Mouse (Mus musculus): Measurements from ENCODE around the gene Slc38a10. TPM values are rescaled to one million over a fixed set of nuclear protein-coding genes. Genes with fewer than 3 reads are reported as not detected.

Gene Slc38a10
- polyA plus RNA-seq, 1 experiment from 2014 or later: 59.4 TPM

DNA sequence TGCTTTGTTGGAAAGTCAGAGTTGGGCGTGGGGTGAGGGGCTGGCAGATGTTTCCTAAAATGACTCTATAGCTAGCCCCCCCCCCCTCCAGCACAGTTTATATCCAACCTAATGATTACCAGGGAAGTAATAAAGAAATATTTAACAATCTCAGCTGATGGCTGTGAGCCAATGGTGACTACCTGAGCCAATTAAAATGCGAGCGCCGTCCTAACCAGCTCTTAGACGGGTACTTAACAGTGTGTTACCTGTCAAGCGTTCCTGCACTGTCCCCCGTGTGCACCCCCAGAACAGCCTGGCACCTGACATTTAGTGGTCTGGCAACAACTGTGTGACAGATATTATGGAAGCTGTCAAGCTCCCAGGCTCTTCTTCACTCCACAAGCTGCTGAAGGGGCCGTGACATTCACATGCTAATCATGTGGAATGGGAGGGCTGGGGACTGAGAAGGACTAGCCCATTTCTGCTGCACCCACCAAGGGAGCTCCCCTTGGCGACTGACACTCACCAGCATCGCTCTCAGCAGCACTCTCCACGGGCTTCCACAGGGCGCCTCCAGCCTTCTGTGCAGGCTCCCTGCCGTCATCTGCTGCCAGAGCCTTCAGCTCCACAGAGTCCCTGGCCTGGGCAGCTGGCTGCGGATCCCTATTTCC lies 41.5 kb downstream of the Slc38a10 start:
- DNase-seq (ENCODE audit: low spot score) (no peak), ATAC-seq (replicated peaks; ENCODE audit: low FRiP score) (no peak)
- no peaks in the 10 kb centered on the region for H3K4me1 ChIP-seq (replicated peaks; ENCODE audit: control insufficient read depth, insufficient read depth, low read length)
- no peak overlapping the region for H3K4me2 ChIP-seq
- H3K9me3 ChIP-seq (ENCODE audit: control insufficient read depth, low read length): no peaks in the 10 kb centered on the region
- WGBS: 85% methylated on average over 14 of the region's 14 CpGs
- peaks cover 53% of the 10 kb centered on the region for H3K36me3 ChIP-seq (ENCODE audit: control insufficient read depth, insufficient read depth, low read length)
- no peak overlapping the region for H3K4me3 ChIP-seq (ENCODE audit: low read depth, low read length)
- H3K9ac ChIP-seq (ENCODE audit: low read depth, low read length): no peak overlapping the region
- H3K27ac ChIP-seq (ENCODE audit: low read depth, low read length): no peak overlapping the region
- H3K27me3 ChIP-seq (replicated peaks; ENCODE audit: control insufficient read depth, insufficient read depth, low read length): no peaks in the 10 kb centered on the region

DNA sequence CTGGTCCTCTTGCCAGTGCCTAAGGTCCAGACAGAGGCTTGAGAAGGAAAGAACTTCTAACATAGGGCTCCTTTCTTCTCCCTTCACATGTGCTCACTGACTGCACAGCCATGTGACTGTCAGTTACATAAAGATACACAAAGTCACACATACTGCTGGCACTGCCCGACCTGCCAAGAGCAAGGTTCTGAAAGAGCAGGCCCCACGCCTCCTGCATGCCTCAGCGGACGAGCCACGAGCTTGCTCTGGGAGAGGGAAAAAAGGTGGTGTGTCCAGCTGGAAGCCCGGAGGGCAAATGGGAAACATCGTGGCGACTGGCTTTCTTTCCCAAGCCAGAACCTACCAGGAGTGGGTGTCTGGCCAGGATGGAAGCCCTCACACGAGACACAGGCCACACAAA lies 43.4 kb downstream of the Slc38a10 start:
- H3K9me3 ChIP-seq (ENCODE audit: control insufficient read depth, low read length): no peaks in the 10 kb centered on the region
- no peak overlapping the region for H3K4me2 ChIP-seq
- DNase-seq (ENCODE audit: low spot score) (no peak), ATAC-seq (replicated peaks; ENCODE audit: low FRiP score) (no peak)
- H3K9ac ChIP-seq (ENCODE audit: low read depth, low read length): no peak overlapping the region
- WGBS: 92% methylated on average over 9 of the region's 9 CpGs
- H3K4me1 ChIP-seq (replicated peaks; ENCODE audit: control insufficient read depth, insufficient read depth, low read length): peaks cover 4% of the 10 kb centered on the region; the same call in 1 of the 2 replicates
- H3K4me3 ChIP-seq (ENCODE audit: low read depth, low read length): no peak overlapping the region
- peaks cover 50% of the 10 kb centered on the region for H3K36me3 ChIP-seq (ENCODE audit: control insufficient read depth, insufficient read depth, low read length)
- H3K27me3 ChIP-seq (replicated peaks; ENCODE audit: control insufficient read depth, insufficient read depth, low read length): no peaks in the 10 kb centered on the region
- no peak overlapping the region for H3K27ac ChIP-seq (ENCODE audit: low read depth, low read length)

DNA sequence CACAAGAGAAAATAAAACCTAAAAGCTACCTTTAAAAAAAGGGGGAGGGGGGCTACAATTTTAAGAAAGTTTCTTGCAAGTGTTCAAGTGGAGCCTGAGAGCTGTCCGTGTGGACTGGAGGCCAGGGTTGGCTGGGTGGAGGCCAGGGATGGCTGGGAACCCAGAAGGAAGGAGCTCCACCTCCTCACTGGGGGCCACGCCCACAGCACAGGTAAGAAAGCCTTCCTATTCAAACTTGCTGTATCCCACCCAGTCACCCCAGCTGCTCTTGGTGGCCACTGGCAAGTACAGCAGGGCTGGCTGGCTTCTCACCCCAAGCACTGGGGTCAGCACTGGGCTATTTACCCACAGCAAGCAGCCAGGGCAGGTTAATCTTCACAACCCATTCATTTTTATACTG lies 44.1 kb downstream of the Slc38a10 start:
- WGBS: 80% methylated on average over 2 of the region's 2 CpGs

DNA sequence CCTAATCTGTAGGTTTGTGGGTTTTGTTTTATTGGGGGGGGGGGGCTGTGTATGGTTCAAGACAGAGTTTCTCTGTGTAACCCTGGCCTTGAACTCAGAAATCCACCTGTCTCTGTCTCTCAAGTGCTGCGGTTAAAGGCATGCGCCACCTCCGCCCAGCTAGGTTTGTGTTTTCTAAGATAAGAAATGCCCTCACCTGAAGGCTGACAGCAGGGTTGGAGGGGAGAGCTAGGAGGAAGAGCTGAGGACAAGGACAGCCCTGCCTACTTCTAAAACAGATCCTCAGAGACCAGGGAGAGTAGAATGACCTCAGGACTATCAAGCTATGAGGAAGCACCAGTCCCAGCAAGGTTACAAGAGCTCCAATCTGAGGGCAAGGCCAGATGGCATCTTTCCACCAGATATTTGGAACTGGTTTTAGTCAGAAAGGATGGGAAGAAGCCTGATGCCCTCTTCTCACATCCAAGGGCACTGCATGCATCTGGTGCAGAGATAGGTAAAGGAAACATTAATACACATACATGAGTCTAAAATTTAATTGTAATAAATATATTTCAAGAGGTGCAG lies 47.6 kb downstream of the Slc38a10 start:
- ATAC-seq (replicated peaks; ENCODE audit: low FRiP score) (no peak), DNase-seq (ENCODE audit: low spot score) (no peak)
- Histone ChIP-seq H3K9me3 (ENCODE audit: control insufficient read depth, low read length) (no peaks in the 10 kb centered on the region), H3K4me1 (replicated peaks; ENCODE audit: control insufficient read depth, insufficient read depth, low read length) (peaks cover 14% of the 10 kb centered on the region), H3K27me3 (replicated peaks; ENCODE audit: control insufficient read depth, insufficient read depth, low read length) (no peaks in the 10 kb centered on the region), H3K27ac (ENCODE audit: low read depth, low read length) (no peak overlapping the region), H3K4me2 (no peak overlapping the region), H3K36me3 (ENCODE audit: control insufficient read depth, insufficient read depth, low read length) (peaks cover 36% of the 10 kb centered on the region), H3K9ac (ENCODE audit: low read depth, low read length) (no peak overlapping the region; the same call in 1 of the 2 replicates), H3K4me3 (ENCODE audit: low read depth, low read length) (no peak overlapping the region)
- 76% methylated on average over 3 of the region's 3 CpGs for WGBS

More for the DNA sequence above, 44.1 kb downstream of the Slc38a10 start:
- Histone ChIP-seq H3K4me1 (replicated peaks; ENCODE audit: control insufficient read depth, insufficient read depth, low read length) (peaks cover 4% of the 10 kb centered on the region; the same call in 1 of the 2 replicates), H3K27me3 (replicated peaks; ENCODE audit: control insufficient read depth, insufficient read depth, low read length) (no peaks in the 10 kb centered on the region), H3K27ac (ENCODE audit: low read depth, low read length) (no peak overlapping the region), H3K4me3 (ENCODE audit: low read depth, low read length) (no peak overlapping the region), H3K9ac (ENCODE audit: low read depth, low read length) (no peak overlapping the region), H3K36me3 (ENCODE audit: control insufficient read depth, insufficient read depth, low read length) (peaks cover 47% of the 10 kb centered on the region), H3K9me3 (ENCODE audit: control insufficient read depth, low read length) (no peaks in the 10 kb centered on the region), H3K4me2 (no peak overlapping the region)
- DNase-seq (ENCODE audit: low spot score) (no peak), ATAC-seq (replicated peaks; ENCODE audit: low FRiP score) (no peak)

DNA sequence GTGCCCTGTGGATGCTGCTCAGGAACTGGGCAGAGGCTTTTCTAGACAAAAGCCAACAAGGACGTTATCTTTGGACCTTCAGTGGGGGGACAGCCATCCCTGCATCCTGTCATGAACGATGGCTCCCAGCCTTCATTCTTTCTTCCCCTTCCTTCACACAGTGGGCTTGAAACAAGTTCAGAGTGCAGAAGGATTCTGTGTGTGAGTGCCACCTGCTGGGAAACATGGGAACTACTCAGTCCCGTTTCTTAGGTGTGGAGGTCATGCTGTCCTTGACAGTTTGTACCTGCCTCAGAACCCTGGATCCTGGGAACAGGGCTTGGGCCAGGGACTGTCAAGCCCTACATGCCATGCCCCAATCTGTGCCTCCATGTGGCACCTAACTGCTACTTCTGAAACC lies 50.1 kb downstream of the Slc38a10 start:
- Histone ChIP-seq H3K4me1 (replicated peaks; ENCODE audit: control insufficient read depth, insufficient read depth, low read length) (peaks cover 23% of the 10 kb centered on the region), H3K36me3 (ENCODE audit: control insufficient read depth, insufficient read depth, low read length) (peaks cover 17% of the 10 kb centered on the region), H3K9me3 (ENCODE audit: control insufficient read depth, low read length) (no peaks in the 10 kb centered on the region), H3K4me3 (ENCODE audit: low read depth, low read length) (no peak overlapping the region), H3K27me3 (replicated peaks; ENCODE audit: control insufficient read depth, insufficient read depth, low read length) (no peaks in the 10 kb centered on the region), H3K27ac (ENCODE audit: low read depth, low read length) (no peak overlapping the region), H3K9ac (ENCODE audit: low read depth, low read length) (no peak overlapping the region), H3K4me2 (no peak overlapping the region)
- 6% methylated on average over 3 of the region's 3 CpGs for WGBS
- DNase-seq (ENCODE audit: low spot score): peak; percentile 66
- ATAC-seq (replicated peaks; ENCODE audit: low FRiP score): no peak

DNA sequence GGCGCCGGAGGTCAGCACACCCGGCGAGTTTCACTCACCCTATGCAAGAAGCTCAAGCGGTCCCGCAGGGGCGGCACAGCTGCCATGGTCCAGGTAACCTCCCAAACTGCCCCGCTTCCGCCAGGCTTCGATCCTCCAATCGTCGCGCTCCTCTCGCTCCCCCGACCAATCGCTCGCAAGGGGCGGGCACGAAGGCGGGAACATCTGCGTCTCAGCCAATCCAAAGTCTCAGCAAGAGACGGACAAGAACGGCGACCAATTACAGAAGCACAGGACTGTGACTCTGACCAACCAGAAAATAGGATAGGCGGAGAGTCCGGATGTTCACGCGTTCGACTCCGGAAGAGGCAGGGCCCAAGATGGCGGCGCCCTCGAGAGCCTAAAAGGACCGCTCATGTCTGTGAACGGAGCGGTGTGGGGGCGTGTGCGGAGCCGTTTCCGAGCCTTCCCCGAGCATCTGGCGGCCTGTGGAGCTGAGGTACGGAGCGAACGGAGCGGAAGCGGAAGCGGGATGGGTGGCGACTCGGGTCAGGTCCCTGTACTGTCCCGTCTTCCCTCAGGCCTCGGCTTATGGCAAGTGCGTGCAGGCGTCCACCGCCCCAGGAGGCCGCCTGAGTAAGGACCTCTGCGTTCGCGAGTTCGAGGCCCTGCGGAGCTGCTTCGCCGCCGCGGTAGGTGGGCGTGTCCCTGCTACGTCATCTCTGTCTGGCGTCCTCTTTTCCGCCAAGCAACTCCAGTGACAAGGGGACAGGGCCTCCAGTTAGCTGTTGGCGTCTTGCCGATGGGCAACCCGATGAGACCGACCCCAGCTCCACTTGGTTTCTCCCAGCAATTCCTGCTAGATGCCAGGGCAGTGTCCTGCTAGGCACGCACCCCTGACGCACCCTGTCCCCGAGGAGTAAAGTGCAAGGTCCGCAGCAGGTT lies 52.3 kb downstream of the Slc38a10 start, which contains the start of the genes Tepsin and Ndufaf8:
Tepsin (minus strand) TSS at position 144 of the 924 bp plus-strand sequence.
Ndufaf8 (plus strand) TSS at position 341 of the 924 bp plus-strand sequence.
- peak within 1 kb of the TSS; percentile 92 for H3K9ac ChIP-seq (ENCODE audit: low read depth, low read length)
- H3K4me3 ChIP-seq (ENCODE audit: low read depth, low read length): peak within 1 kb of the TSS; percentile 95
- WGBS: under 1% methylated on average over 77 of the region's 77 CpGs
- peak; percentile 99 for DNase-seq (ENCODE audit: low spot score)
- no peaks in the 10 kb centered on the region for H3K9me3 ChIP-seq (ENCODE audit: control insufficient read depth, low read length)
- H3K4me2 ChIP-seq: peak within 1 kb of the TSS; percentile 98
- H3K27ac ChIP-seq (ENCODE audit: low read depth, low read length): peak within 1 kb of the TSS; percentile 92
- peaks cover 10% of the 10 kb centered on the region; the same call in 1 of the 2 replicates for H3K36me3 ChIP-seq (ENCODE audit: control insufficient read depth, insufficient read depth, low read length)
- ATAC-seq (replicated peaks; ENCODE audit: low FRiP score): peak; percentile 97
- no peaks in the 10 kb centered on the region for H3K27me3 ChIP-seq (replicated peaks; ENCODE audit: control insufficient read depth, insufficient read depth, low read length)
- peaks cover 23% of the 10 kb centered on the region for H3K4me1 ChIP-seq (replicated peaks; ENCODE audit: control insufficient read depth, insufficient read depth, low read length)

DNA sequence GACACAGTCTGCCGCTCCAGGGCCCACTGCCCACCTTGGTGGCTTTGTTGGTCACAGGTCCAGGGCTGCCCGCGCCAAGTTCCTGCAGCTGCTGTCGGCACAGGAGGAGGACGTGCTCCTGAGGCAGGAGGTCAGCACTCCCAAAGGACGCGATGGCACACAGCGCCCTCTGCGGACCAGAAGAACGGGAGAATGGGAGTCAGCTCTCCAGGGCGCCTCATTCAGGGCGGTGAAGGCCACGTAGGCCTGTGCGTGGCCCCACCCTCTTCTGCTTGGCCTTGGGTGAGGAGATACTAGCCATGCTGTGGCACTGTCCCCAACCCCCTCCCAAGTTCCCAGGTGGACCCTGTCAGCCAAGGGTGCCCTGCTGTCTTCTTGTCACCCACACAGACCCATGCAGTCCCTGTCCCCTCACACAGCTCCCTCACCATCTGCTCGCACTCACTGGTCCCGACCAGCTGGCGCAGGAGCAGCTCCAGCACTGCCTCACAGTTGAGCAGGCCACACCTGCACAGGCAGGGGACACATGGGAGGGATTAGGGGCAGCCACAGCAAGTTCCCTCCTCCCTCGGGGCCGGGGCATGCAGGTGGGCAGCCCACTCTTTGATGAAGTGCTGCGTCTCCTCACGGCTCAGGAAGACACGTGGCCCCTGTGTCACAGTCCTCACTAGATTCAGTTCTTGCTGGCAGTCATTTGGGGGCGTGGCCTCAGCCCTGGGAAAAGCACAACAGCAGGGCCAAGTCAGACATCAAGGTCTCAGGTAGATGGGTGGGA lies 58.1 kb downstream of the Slc38a10 start:
- 84% methylated on average over 23 of the region's 23 CpGs for WGBS
- peaks cover 7% of the 10 kb centered on the region for H3K4me1 ChIP-seq (replicated peaks; ENCODE audit: control insufficient read depth, insufficient read depth, low read length)
- H3K4me2 ChIP-seq: no peak overlapping the region
- no peak overlapping the region for H3K4me3 ChIP-seq (ENCODE audit: low read depth, low read length)
- H3K27ac ChIP-seq (ENCODE audit: low read depth, low read length): no peak overlapping the region
- H3K9ac ChIP-seq (ENCODE audit: low read depth, low read length): no peak overlapping the region
- DNase-seq (ENCODE audit: low spot score) (no peak), ATAC-seq (replicated peaks; ENCODE audit: low FRiP score) (0 out of 2 replicates have a peak, but pooled peaks have one; percentile 14)
- no peaks in the 10 kb centered on the region for H3K27me3 ChIP-seq (replicated peaks; ENCODE audit: control insufficient read depth, insufficient read depth, low read length)
- H3K36me3 ChIP-seq (ENCODE audit: control insufficient read depth, insufficient read depth, low read length): peaks cover 18% of the 10 kb centered on the region; the same call in 1 of the 2 replicates
- H3K9me3 ChIP-seq (ENCODE audit: control insufficient read depth, low read length): no peaks in the 10 kb centered on the region

DNA sequence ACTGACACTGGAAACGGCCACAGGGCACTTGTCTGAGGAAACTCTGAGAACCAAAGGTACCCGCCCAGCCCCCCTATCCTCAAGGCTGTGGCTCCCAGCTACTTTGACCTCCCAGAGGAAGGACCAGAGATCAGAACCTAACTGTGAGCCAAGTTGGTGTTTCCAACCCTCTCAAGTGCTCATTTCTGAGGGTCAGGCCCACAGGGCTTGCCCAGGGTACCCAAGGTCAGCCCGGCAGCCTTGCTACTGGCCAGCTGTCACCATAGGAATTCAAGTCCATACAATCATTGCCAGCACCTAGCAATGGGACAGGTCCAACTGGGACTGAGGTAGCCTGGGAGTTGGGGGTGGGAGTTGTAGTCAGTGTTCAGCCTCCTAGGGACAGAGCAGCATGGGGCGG lies 60.5 kb downstream of the Slc38a10 start:
- ATAC-seq (replicated peaks; ENCODE audit: low FRiP score) (no peak), DNase-seq (ENCODE audit: low spot score) (no peak)
- Histone ChIP-seq H3K27ac (ENCODE audit: low read depth, low read length) (no peak overlapping the region), H3K4me1 (replicated peaks; ENCODE audit: control insufficient read depth, insufficient read depth, low read length) (peaks cover 5% of the 10 kb centered on the region), H3K36me3 (ENCODE audit: control insufficient read depth, insufficient read depth, low read length) (peaks cover 18% of the 10 kb centered on the region; the same call in 1 of the 2 replicates), H3K9me3 (ENCODE audit: control insufficient read depth, low read length) (no peaks in the 10 kb centered on the region), H3K27me3 (replicated peaks; ENCODE audit: control insufficient read depth, insufficient read depth, low read length) (no peaks in the 10 kb centered on the region), H3K4me2 (no peak overlapping the region), H3K9ac (ENCODE audit: low read depth, low read length) (no peak overlapping the region), H3K4me3 (ENCODE audit: low read depth, low read length) (no peak overlapping the region)
- WGBS: 90% methylated on average over 4 of the region's 4 CpGs

Measured in liver, embryonic 11.5 days (tissue).